Mouse (Mus musculus): ENCODE measurements around the gene Mast3. TPM values are rescaled to one million over a fixed set of nuclear protein-coding genes. Genes with fewer than 3 reads are reported as not detected.

Mast3 gene
- polyA plus RNA-seq, 1 experiment from 2014 or later = 10.1 TPM

DNA sequence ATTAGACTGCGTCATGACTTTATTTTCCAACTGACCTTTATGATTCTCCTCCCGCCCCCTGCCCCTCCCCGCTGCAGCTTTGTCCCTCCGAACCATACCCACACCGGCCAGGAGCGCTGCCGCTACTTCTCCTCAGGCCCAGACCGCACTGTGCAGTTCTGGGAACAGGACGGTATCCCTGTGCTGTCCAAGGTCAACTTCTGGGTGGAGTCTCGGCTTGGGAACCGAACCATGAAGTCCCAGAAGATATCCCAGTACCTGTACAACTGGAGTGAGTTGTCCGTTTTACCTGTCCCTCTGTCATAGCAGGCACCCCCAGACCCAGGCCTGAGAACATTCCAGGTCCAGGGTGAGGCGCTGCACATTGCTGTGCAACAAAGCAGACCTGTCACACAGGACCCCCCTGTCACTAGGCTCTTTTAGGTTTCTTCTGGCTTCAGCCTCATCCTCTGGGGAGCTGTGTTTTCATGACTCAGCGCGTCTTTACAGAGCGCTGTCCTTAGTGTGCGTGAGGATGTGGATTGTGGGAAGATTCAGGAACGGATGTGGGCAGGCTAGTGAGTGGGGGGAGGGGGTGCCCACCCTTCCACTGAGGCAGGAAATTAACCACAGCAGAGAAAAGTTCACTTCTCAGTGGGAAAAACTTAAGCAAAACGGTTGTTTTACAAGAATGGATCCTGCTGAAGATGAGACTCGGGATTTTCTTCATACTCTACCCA is 6.3 kb upstream of the Mast3 start:
- no peaks in the 10 kb centered on the region for H3K36me3 ChIP-seq (ENCODE audit: control insufficient read depth, insufficient read depth, low read length)
- ATAC-seq (ENCODE audit: low FRiP score) (no peak), DNase-seq (ENCODE audit: low spot score, missing footprints) (no peak)
- no peak overlapping the region for H3K9ac ChIP-seq (ENCODE audit: low read length)
- no peak overlapping the region for H3K27ac ChIP-seq (ENCODE audit: low read depth, low read length)
- 73% methylated on average over 20 of the region's 20 CpGs for WGBS
- H3K9me3 ChIP-seq (ENCODE audit: control insufficient read depth, low read length) = no peaks in the 10 kb centered on the region
- H3K4me2 ChIP-seq = no peak overlapping the region
- no peaks in the 10 kb centered on the region for H3K4me1 ChIP-seq (ENCODE audit: control insufficient read depth, insufficient read depth, low read length)
- H3K27me3 ChIP-seq (ENCODE audit: control insufficient read depth, insufficient read depth, low read length) = 0 out of 2 replicates have a peak, but pooled peaks cover 2% of the 10 kb centered on the region
- H3K4me3 ChIP-seq (ENCODE audit: low read depth, low read length) = no peak overlapping the region

- no peak overlapping the region for H3K9ac ChIP-seq (ENCODE audit: low read length)
- H3K27ac ChIP-seq (ENCODE audit: low read depth, low read length) = no peak overlapping the region
- DNase-seq (ENCODE audit: low spot score, missing footprints) = no peak
- peaks cover 13% of the 10 kb centered on the region; the same call in 1 of the 2 replicates for H3K27me3 ChIP-seq (ENCODE audit: control insufficient read depth, insufficient read depth, low read length)
- WGBS = 83% methylated on average over 8 of the region's 8 CpGs
- ATAC-seq (ENCODE audit: low FRiP score) = no peak
- H3K4me2 ChIP-seq = no peak overlapping the region
- H3K4me1 ChIP-seq (ENCODE audit: control insufficient read depth, insufficient read depth, low read length) = peaks cover under 1% of the 10 kb centered on the region
- no peak overlapping the region for H3K4me3 ChIP-seq (ENCODE audit: low read depth, low read length)
- H3K36me3 ChIP-seq (ENCODE audit: control insufficient read depth, insufficient read depth, low read length) = no peaks in the 10 kb centered on the region
- no peaks in the 10 kb centered on the region for H3K9me3 ChIP-seq (ENCODE audit: control insufficient read depth, low read length)
Measured at GRCm38 (mm10) chr8:70808955-70809701, 4.3 kb upstream of the Mast3 start.

DNA sequence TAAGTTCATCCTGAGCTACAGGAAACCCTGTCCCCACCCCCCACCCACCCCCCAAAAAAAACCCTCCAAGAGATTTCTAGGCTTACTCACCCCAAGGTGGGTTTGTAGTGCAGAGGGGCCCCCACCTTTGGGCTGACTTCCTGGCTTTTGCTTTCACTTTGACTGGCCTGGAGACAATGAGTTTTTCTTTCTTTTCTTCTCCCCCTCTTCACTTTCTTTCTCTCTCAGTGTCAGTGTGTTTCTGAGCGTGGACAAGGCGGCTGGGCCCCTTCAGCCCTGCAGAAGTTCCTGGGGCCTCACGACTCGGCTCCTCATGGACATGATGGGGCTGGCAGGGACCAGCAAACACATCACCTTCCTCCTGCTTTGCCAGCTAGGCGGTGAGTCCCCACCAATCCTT is 3.4 kb upstream of the Mast3 start, which contains the start of gene Il12rb1:
Gene Il12rb1 (plus strand): TSS at position 211 of the 400 bp plus-strand sequence.
- Histone ChIP-seq H3K9me3 (ENCODE audit: control insufficient read depth, low read length) (no peaks in the 10 kb centered on the region), H3K4me1 (ENCODE audit: control insufficient read depth, insufficient read depth, low read length) (peaks cover 6% of the 10 kb centered on the region), H3K9ac (ENCODE audit: low read length) (no peak within 1 kb of the TSS), H3K4me2 (no peak within 1 kb of the TSS), H3K36me3 (ENCODE audit: control insufficient read depth, insufficient read depth, low read length) (no peaks in the 10 kb centered on the region), H3K27me3 (ENCODE audit: control insufficient read depth, insufficient read depth, low read length) (peaks cover 20% of the 10 kb centered on the region), H3K27ac (ENCODE audit: low read depth, low read length) (no peak within 1 kb of the TSS), H3K4me3 (ENCODE audit: low read depth, low read length) (no peak within 1 kb of the TSS)
- no peak for ATAC-seq (ENCODE audit: low FRiP score)
- WGBS = 77% methylated on average over 5 of the region's 5 CpGs
- no peak for DNase-seq (ENCODE audit: low spot score, missing footprints)

- no peaks in the 10 kb centered on the region for H3K9me3 ChIP-seq (ENCODE audit: control insufficient read depth, low read length)
- H3K4me1 ChIP-seq (ENCODE audit: control insufficient read depth, insufficient read depth, low read length) = peaks cover 6% of the 10 kb centered on the region
- WGBS = 57% methylated on average over 1 of the region's 1 CpGs
- ATAC-seq (ENCODE audit: low FRiP score) = no peak
- no peak overlapping the region for H3K4me3 ChIP-seq (ENCODE audit: low read depth, low read length)
- peaks cover 24% of the 10 kb centered on the region for H3K27me3 ChIP-seq (ENCODE audit: control insufficient read depth, insufficient read depth, low read length)
- no peaks in the 10 kb centered on the region for H3K36me3 ChIP-seq (ENCODE audit: control insufficient read depth, insufficient read depth, low read length)
- H3K27ac ChIP-seq (ENCODE audit: low read depth, low read length) = no peak overlapping the region
- no peak for DNase-seq (ENCODE audit: low spot score, missing footprints)
- H3K4me2 ChIP-seq = no peak overlapping the region
- H3K9ac ChIP-seq (ENCODE audit: low read length) = no peak overlapping the region
Measured at GRCm38 (mm10) chr8:70807304-70807703, 2.5 kb upstream of the Mast3 start.

- H3K27me3 ChIP-seq (ENCODE audit: control insufficient read depth, insufficient read depth, low read length) = peaks cover 24% of the 10 kb centered on the region
- 79% methylated on average over 4 of the region's 4 CpGs for WGBS
- ATAC-seq (ENCODE audit: low FRiP score) = no peak
Measured at GRCm38 (mm10) chr8:70806541-70806940, 1.7 kb upstream of the Mast3 start.

GRCm38 (mm10) chr8:70803761-70804480 is 933 bp downstream of the Mast3 start:
- 1% methylated on average over 47 of the region's 47 CpGs for WGBS
- Histone ChIP-seq H3K9ac (ENCODE audit: low read length) (no peak overlapping the region), H3K27me3 (ENCODE audit: control insufficient read depth, insufficient read depth, low read length) (peaks cover 37% of the 10 kb centered on the region), H3K36me3 (ENCODE audit: control insufficient read depth, insufficient read depth, low read length) (no peaks in the 10 kb centered on the region), H3K27ac (ENCODE audit: low read depth, low read length) (no peak overlapping the region), H3K9me3 (ENCODE audit: control insufficient read depth, low read length) (no peaks in the 10 kb centered on the region), H3K4me2 (peak overlapping the region; percentile 69), H3K4me3 (ENCODE audit: low read depth, low read length) (peak overlapping the region; percentile 41), H3K4me1 (ENCODE audit: control insufficient read depth, insufficient read depth, low read length) (peaks cover 6% of the 10 kb centered on the region)
- ATAC-seq (ENCODE audit: low FRiP score) (no peak), DNase-seq (ENCODE audit: low spot score, missing footprints) (peak; percentile 86)

More at GRCm38 (mm10) chr8:70806541-70806940, 1.7 kb upstream of the Mast3 start:
- H3K36me3 ChIP-seq (ENCODE audit: control insufficient read depth, insufficient read depth, low read length) = no peaks in the 10 kb centered on the region
- no peaks in the 10 kb centered on the region for H3K9me3 ChIP-seq (ENCODE audit: control insufficient read depth, low read length)
- H3K9ac ChIP-seq (ENCODE audit: low read length) = no peak overlapping the region
- no peak overlapping the region for H3K4me3 ChIP-seq (ENCODE audit: low read depth, low read length)
- DNase-seq (ENCODE audit: low spot score, missing footprints) = no peak
- H3K4me1 ChIP-seq (ENCODE audit: control insufficient read depth, insufficient read depth, low read length) = peaks cover 6% of the 10 kb centered on the region
- H3K4me2 ChIP-seq = no peak overlapping the region
- no peak overlapping the region for H3K27ac ChIP-seq (ENCODE audit: low read depth, low read length)

GRCm38 (mm10) chr8:70802786-70803510 is 1.9 kb downstream of the Mast3 start:
- Histone ChIP-seq H3K9ac (ENCODE audit: low read length) (no peak overlapping the region), H3K4me1 (ENCODE audit: control insufficient read depth, insufficient read depth, low read length) (peaks cover 8% of the 10 kb centered on the region), H3K4me2 (no peak overlapping the region), H3K27me3 (ENCODE audit: control insufficient read depth, insufficient read depth, low read length) (peaks cover 46% of the 10 kb centered on the region), H3K9me3 (ENCODE audit: control insufficient read depth, low read length) (no peaks in the 10 kb centered on the region), H3K36me3 (ENCODE audit: control insufficient read depth, insufficient read depth, low read length) (no peaks in the 10 kb centered on the region), H3K4me3 (ENCODE audit: low read depth, low read length) (no peak overlapping the region), H3K27ac (ENCODE audit: low read depth, low read length) (no peak overlapping the region)
- WGBS = 70% methylated on average over 11 of the region's 11 CpGs
- DNase-seq (ENCODE audit: low spot score, missing footprints) (peak; percentile 82), ATAC-seq (ENCODE audit: low FRiP score) (no peak)

DNA sequence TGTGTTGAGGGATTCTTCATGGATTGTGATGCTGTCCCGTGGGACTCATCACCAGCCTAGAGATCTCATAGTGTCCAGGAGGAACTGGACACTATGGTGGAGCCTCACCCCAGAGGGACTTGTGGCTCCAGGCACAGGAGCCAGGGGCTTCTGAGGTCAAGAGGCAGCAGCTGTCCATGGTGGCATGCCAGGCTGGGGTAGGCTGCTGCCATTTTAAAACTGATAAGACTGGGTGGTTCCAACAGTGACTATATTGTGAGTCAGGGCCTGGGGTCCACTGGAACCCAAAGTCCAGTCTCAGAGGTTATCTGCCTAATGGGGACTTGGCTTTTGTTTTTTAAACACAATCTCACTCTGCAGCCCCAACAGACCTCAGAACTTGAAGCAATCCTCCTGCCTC is 3.0 kb downstream of the Mast3 start:
- no peak overlapping the region for H3K4me3 ChIP-seq (ENCODE audit: low read depth, low read length)
- 93% methylated on average over 1 of the region's 1 CpGs for WGBS

More for the DNA sequence above, 3.0 kb downstream of the Mast3 start:
- peaks cover 11% of the 10 kb centered on the region for H3K4me1 ChIP-seq (ENCODE audit: control insufficient read depth, insufficient read depth, low read length)
- no peak overlapping the region for H3K9ac ChIP-seq (ENCODE audit: low read length)
- H3K36me3 ChIP-seq (ENCODE audit: control insufficient read depth, insufficient read depth, low read length) = no peaks in the 10 kb centered on the region
- peak; percentile 81 for DNase-seq (ENCODE audit: low spot score, missing footprints)
- H3K9me3 ChIP-seq (ENCODE audit: control insufficient read depth, low read length) = no peaks in the 10 kb centered on the region
- no peak overlapping the region for H3K27ac ChIP-seq (ENCODE audit: low read depth, low read length)
- no peak for ATAC-seq (ENCODE audit: low FRiP score)
- H3K27me3 ChIP-seq (ENCODE audit: control insufficient read depth, insufficient read depth, low read length) = peaks cover 52% of the 10 kb centered on the region
- H3K4me2 ChIP-seq = no peak overlapping the region
